Mouse (Mus musculus) lung, embryonic 14.5 days (tissue): ENCODE measurements around the gene Hpdl. TPM values are rescaled to one million over a fixed set of nuclear protein-coding genes. Genes with fewer than 3 reads are reported as not detected.

Experiments used
- ATAC-seq: fragments of 200-750 bp; cut with Nextera tagmentation; 2 replicates; pipeline ENCODE4 v1.8.0; 2017; ENCODE audit warnings: mild to moderate bottlenecking, moderate TSS enrichment, moderate library complexity; ENCODE audit not compliant: insufficient read depth
- DNase-seq: peaks from one replicate; pipeline ENCODE4 v3.0.0-alpha.2; 2015
- H3K27ac ChIP-seq: fragments of 300-500 bp; sonication (generic); 2 replicates; pipeline ENCODE4 v1.5.1; 2014; ENCODE audit warnings: low read depth, mild to moderate bottlenecking, moderate library complexity
- H3K27me3 ChIP-seq: fragments of 300-500 bp; sonication (generic); 2 replicates; pipeline ENCODE4 v1.6.1; 2014; ENCODE audit warnings: low read length, control low read depth; ENCODE audit not compliant: insufficient read depth
- H3K36me3 ChIP-seq: fragments of 300-500 bp; sonication (generic); 2 replicates; pipeline ENCODE4 v1.6.1; 2014; ENCODE audit warnings: control low read depth; ENCODE audit not compliant: insufficient read depth
- H3K4me1 ChIP-seq: fragments of 300-500 bp; sonication (generic); 2 replicates; pipeline ENCODE4 v1.6.1; 2014; ENCODE audit warnings: antibody characterized with exemption, control low read depth; ENCODE audit not compliant: insufficient read depth
- H3K4me2 ChIP-seq: fragments of 300-500 bp; sonication (generic); 2 replicates; pipeline ENCODE4 v1.6.1; 2014; ENCODE audit warnings: mild to moderate bottlenecking
- H3K4me3 ChIP-seq: fragments of 300-500 bp; sonication (generic); 2 replicates; pipeline ENCODE4 v1.5.1; 2014; ENCODE audit warnings: low read depth, low read length
- H3K9ac ChIP-seq: fragments of 300-500 bp; sonication (generic); 2 replicates; pipeline ENCODE4 v1.6.1; 2014
- H3K9me3 ChIP-seq: fragments of 300-500 bp; sonication (generic); 2 replicates; pipeline ENCODE4 v1.6.1; 2016; ENCODE audit warnings: low read depth, low read length, control low read depth
- CTCF ChIP-seq: IDR thresholded peaks from 2 replicates; pipeline ENCODE4 v1.5.1; 2016; ENCODE audit warnings: antibody characterized with exemption, low read depth
- WGBS: fragments of 180-500 bp; shearing (Covaris S2); extraction: QIAGEN DNeasy Blood & Tissue Kit; methylation state at CpG from one replicate; pipeline ENCODE4 v1.1.7; 2014; 5-methylcytosine and 5-hydroxymethylcytosine counted together
- polyA plus RNA-seq: library from polyadenylated mRNA; unstranded; fragments of >200 nt; fragmentation: Nextera tagmentation; extraction: Ambion mirVana; gene quantifications from 2 replicates; pipeline ENCODE4 v1.2.1, GENCODE M21; 2014

Gene Hpdl
- polyA plus RNA-seq, 1 experiment from 2014 or later: 0.71 TPM

- TF ChIP-seq CTCF: peak; percentile 52
These were observed 21.6 kb downstream of the Hpdl start for GRCm38 (mm10) chr4:116799901-116800300.

GRCm38 (mm10) chr4:116796442-116797110 is 24.9 kb downstream of the Hpdl start:
- Histone ChIP-seq H3K9ac (no peak overlapping the region), H3K4me2 (no peak overlapping the region), H3K27me3 (no peaks in the 10 kb centered on the region), H3K27ac (no peak overlapping the region), H3K9me3 (no peaks in the 10 kb centered on the region), H3K4me3 (no peak overlapping the region), H3K4me1 (no peaks in the 10 kb centered on the region), H3K36me3 (no peaks in the 10 kb centered on the region)
- WGBS: 42% methylated on average over 1 of the region's 1 CpGs
- TF ChIP-seq CTCF: no peak
- ATAC-seq: no peak
- DNase-seq: no peak

More at GRCm38 (mm10) chr4:116799901-116800300, 21.6 kb downstream of the Hpdl start:
- Histone ChIP-seq H3K27ac (no peak overlapping the region), H3K9me3 (no peaks in the 10 kb centered on the region), H3K4me1 (no peaks in the 10 kb centered on the region), H3K4me2 (no peak overlapping the region), H3K27me3 (no peaks in the 10 kb centered on the region), H3K36me3 (peaks cover 29% of the 10 kb centered on the region), H3K4me3 (no peak overlapping the region), H3K9ac (no peak overlapping the region)
- 37% methylated on average over 5 of the region's 5 CpGs for WGBS
- DNase-seq (peak; percentile 44), ATAC-seq (no peak)

- Histone ChIP-seq H3K27me3 (no peaks in the 10 kb centered on the region), H3K36me3 (no peaks in the 10 kb centered on the region), H3K4me1 (no peaks in the 10 kb centered on the region), H3K4me3 (no peak overlapping the region), H3K9ac (no peak overlapping the region), H3K4me2 (no peak overlapping the region), H3K27ac (no peak overlapping the region), H3K9me3 (no peaks in the 10 kb centered on the region)
- TF ChIP-seq CTCF: 0 out of 2 replicates have a peak, but pooled peaks have one; percentile 15
- WGBS: 71% methylated on average over 2 of the region's 2 CpGs
- ATAC-seq (no peak), DNase-seq (no peak)
These were observed 27.2 kb downstream of the Hpdl start for GRCm38 (mm10) chr4:116794273-116794672.

- Histone ChIP-seq H3K4me1 (no peaks in the 10 kb centered on the region), H3K27me3 (no peaks in the 10 kb centered on the region), H3K27ac (no peak overlapping the region), H3K36me3 (no peaks in the 10 kb centered on the region), H3K4me3 (no peak overlapping the region), H3K9me3 (no peaks in the 10 kb centered on the region), H3K4me2 (no peak overlapping the region), H3K9ac (no peak overlapping the region)
- ATAC-seq (no peak), DNase-seq (no peak)
- TF ChIP-seq CTCF: no peak
- WGBS: 86% methylated on average over 8 of the region's 8 CpGs
These were observed 29.1 kb downstream of the Hpdl start for GRCm38 (mm10) chr4:116792453-116792852.

DNA sequence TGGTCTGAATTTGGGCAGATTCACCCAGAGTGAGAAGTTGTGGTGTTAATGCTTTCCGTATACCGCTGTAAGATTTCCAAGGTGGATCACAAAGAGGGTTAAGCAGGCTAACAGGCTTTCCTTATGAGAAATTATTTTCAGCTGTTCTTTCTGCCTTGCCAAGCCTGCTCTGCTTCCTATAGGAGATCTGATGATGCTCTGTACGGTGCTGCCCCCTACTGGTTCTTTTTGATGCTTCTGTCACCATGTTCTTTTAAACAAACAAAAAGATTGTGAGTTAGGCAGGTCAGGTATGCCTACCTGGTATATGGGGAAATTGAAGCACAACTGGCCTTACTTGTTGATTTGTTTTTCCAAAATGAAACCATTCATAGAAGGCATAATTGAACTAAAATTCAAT is 32.6 kb downstream of the Hpdl start:
- ATAC-seq (peak; percentile 56; the same call in 1 of the 2 replicates), DNase-seq (peak; percentile 95)
- WGBS: 7% methylated on average over 3 of the region's 3 CpGs
- no peaks in the 10 kb centered on the region for H3K27me3 ChIP-seq
- no peaks in the 10 kb centered on the region for H3K4me1 ChIP-seq
- no peak overlapping the region for H3K27ac ChIP-seq
- no peak overlapping the region for H3K9ac ChIP-seq
- no peak overlapping the region for H3K4me2 ChIP-seq
- no peak overlapping the region for H3K4me3 ChIP-seq
- no peaks in the 10 kb centered on the region for H3K36me3 ChIP-seq
- TF ChIP-seq CTCF: peak; percentile 87
- H3K9me3 ChIP-seq: no peaks in the 10 kb centered on the region

DNA sequence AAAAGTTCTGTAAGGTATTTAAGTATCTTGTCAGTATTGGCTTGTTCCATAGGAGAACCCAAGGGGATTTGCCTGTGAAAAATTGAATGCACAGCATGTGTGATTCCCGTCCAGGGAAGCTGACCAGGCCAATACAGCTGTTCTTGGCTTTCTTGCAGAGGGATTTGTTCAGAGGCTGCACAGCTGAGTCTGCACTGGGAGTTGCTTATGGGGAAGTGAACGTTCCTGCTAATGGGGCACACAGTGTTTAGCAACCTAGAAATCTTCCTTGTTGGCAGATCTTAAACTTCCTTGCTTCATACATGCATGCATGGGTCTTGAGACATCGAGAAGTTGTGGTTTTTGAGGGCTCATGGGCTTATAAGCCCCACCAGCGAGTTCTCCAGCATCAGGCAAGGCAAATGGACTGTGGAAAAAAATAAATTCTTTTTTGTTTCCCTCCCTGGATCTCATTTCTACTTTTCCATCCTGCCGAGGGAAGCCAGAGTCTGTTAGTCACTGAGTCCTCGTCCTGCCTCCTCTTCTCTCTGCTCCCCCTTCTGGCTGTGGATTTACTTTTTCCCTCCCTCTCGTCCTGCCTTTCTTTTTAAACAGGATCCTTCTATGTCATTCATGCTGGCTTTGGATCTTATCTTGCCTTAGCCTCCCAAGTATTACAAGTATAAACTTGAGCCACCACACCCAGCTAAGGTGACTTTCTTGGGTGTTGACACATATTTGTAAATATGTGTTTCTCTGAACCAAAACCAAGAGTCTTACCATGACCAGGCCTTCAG is 33.3 kb downstream of the Hpdl start:
- no peaks in the 10 kb centered on the region for H3K27me3 ChIP-seq

DNA sequence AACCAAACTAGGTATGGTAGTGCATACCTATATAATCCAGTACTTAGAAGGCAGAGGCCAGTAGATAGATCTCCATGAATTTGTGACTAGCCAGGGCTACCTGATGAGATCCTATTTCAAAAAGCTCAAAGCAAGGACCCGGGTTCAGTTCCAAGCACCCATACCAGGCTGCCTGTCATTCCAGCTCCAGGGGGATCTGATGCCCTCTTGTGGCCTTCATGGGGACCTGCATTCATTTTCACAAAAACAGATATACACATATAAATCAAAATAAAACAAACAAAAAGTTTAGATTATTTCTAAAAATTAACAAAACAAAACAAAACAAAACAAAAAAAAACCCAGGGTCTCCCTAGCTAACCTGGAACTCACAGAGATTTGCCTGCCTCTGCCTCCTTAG is 34.9 kb downstream of the Hpdl start:
- WGBS: 90% methylated on average over 1 of the region's 1 CpGs
- no peak for ATAC-seq

More for the DNA sequence above, 33.3 kb downstream of the Hpdl start:
- DNase-seq: peak; percentile 11
- H3K36me3 ChIP-seq: no peaks in the 10 kb centered on the region
- WGBS: 42% methylated on average over 7 of the region's 7 CpGs
- peak; percentile 17; the same call in 1 of the 2 replicates for TF ChIP-seq CTCF
- no peak overlapping the region for H3K4me2 ChIP-seq
- no peaks in the 10 kb centered on the region for H3K4me1 ChIP-seq
- no peak overlapping the region for H3K4me3 ChIP-seq
- no peaks in the 10 kb centered on the region for H3K9me3 ChIP-seq
- no peak overlapping the region for H3K27ac ChIP-seq
- no peak overlapping the region for H3K9ac ChIP-seq
- ATAC-seq: no peak

More for the DNA sequence above, 34.9 kb downstream of the Hpdl start:
- Histone ChIP-seq H3K36me3 (no peaks in the 10 kb centered on the region), H3K4me3 (no peak overlapping the region), H3K27ac (no peak overlapping the region), H3K9me3 (no peaks in the 10 kb centered on the region), H3K4me1 (no peaks in the 10 kb centered on the region), H3K27me3 (no peaks in the 10 kb centered on the region), H3K4me2 (no peak overlapping the region), H3K9ac (no peak overlapping the region)
- DNase-seq: no peak
- TF ChIP-seq CTCF: peak; percentile 24
